Mouse (Mus musculus): Measurements from ENCODE around the gene Dmkn. TPM values are rescaled to one million over a fixed set of nuclear protein-coding genes. Genes with fewer than 3 reads are reported as not detected.
A peak's percentile ranks its signal among the peaks of the same experiment; 100 is the strongest.

The Dmkn gene
- polyA plus RNA-seq, 1 experiment from 2014 or later, result 2.4 TPM

DNA sequence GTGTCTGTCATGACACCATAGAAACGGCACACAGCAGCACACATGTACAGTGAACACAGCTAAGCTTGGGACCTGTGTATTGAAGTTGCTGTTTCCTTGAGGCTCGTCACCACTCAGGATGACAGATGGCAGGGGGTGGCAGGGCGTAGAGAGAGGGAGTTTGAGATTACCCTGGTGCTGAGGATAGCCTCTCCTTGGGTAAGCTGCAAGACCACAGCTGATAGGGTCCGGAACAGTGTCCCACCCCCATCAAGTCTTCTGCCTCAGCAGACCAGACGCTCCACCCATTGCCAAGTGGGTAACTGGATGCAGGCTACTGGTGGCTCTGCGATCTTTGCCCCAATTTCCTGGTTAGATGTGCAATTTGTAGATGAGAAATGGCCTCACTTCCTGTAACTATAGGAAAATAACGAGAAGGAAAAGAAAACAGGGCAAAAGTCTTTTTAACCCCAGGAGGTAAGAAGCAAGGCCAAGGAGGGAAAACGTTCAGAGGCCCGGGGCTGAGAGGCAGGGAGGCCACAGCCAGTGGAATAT is 48.3 kb downstream of the Dmkn start:
- 0 out of 2 replicates have a peak, but pooled peaks cover 3% of the 10 kb centered on the region for H3K4me1 ChIP-seq (ENCODE audit: insufficient read depth)
- no peak overlapping the region for H3K27ac ChIP-seq (ENCODE audit: low read depth)
- H3K27me3 ChIP-seq (ENCODE audit: insufficient read depth, low read length), result no peaks in the 10 kb centered on the region
- no peak overlapping the region for H3K9ac ChIP-seq
- no peak for ATAC-seq (ENCODE audit: insufficient read depth)
- no peak overlapping the region for H3K4me2 ChIP-seq
- no peak for TF ChIP-seq CTCF (IDR thresholded peaks at IDR 0.05; ENCODE audit: low read depth)
- no peak overlapping the region for H3K4me3 ChIP-seq (ENCODE audit: low read depth, low read length)
- no peaks in the 10 kb centered on the region for H3K36me3 ChIP-seq (ENCODE audit: insufficient read depth)
- no peak for DNase-seq
- H3K9me3 ChIP-seq (ENCODE audit: low read depth, low read length), result no peaks in the 10 kb centered on the region
- 34% methylated on average over 9 of the region's 9 CpGs for WGBS

DNA sequence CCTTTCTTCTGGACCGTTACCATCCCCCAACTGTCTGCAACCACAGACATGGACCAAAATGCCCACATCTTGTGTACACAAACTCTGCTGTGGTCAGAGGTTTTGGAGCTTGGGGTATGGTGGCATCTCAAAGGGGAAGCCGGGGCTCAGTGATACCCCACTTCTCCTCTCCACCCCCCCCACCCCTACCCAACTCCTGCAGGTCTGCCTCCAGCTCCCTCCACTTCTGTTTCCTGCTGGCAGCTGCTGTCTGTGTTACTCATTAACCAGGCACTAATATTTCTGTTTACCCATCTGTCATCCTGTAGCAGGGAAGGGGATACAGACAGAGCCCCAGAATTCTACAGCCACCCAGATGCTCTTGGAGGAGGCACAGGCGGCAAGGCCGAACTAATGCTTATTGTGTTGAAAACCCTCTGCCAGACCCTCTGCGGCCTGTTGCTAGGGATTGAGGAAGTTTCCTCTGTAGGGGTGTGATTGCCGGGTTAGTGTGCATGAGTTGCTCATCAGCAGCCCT is 48.8 kb downstream of the Dmkn start:
- WGBS, result 49% methylated on average over 6 of the region's 6 CpGs
- H3K27me3 ChIP-seq (ENCODE audit: insufficient read depth, low read length), result no peaks in the 10 kb centered on the region
- ATAC-seq (ENCODE audit: insufficient read depth) (no peak; the same call in 1 of the 2 replicates), DNase-seq (no peak)
- TF ChIP-seq CTCF (IDR thresholded peaks at IDR 0.05; ENCODE audit: low read depth), result no peak
- H3K4me1 ChIP-seq (ENCODE audit: insufficient read depth), result 0 out of 2 replicates have a peak, but pooled peaks cover 3% of the 10 kb centered on the region
- H3K27ac ChIP-seq (ENCODE audit: low read depth), result peak overlapping the region; percentile 24; the same call in 1 of the 2 replicates
- no peak overlapping the region for H3K4me2 ChIP-seq
- H3K9ac ChIP-seq, result no peak overlapping the region
- H3K4me3 ChIP-seq (ENCODE audit: low read depth, low read length), result no peak overlapping the region
- H3K9me3 ChIP-seq (ENCODE audit: low read depth, low read length), result no peaks in the 10 kb centered on the region
- H3K36me3 ChIP-seq (ENCODE audit: insufficient read depth), result no peaks in the 10 kb centered on the region

DNA sequence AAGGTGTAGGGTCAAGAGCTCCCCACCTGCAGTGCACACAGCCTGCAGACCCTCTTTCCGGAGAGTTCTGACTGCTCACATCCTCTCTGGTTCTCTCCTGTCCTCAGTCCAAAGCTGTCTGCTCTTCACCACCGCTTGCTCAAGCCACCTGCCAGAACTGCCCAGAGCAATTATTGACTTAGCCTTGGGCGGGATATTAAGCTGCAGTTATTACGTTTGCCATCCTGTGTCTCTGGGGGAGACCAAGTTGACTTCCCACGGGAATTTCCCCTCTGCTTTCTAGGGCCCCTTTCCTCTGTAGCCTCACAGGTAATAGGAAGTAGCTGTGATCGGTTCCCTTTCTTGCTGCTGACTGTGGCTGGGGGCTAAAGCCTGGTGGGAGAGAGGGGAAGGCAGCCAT is 56.6 kb downstream of the Dmkn start:
- DNase-seq, result peak; percentile 26
- H3K4me3 ChIP-seq (ENCODE audit: low read depth, low read length), result no peak overlapping the region
- H3K36me3 ChIP-seq (ENCODE audit: insufficient read depth), result no peaks in the 10 kb centered on the region
- no peaks in the 10 kb centered on the region for H3K9me3 ChIP-seq (ENCODE audit: low read depth, low read length)
- no peak overlapping the region for H3K4me2 ChIP-seq
- no peaks in the 10 kb centered on the region for H3K4me1 ChIP-seq (ENCODE audit: insufficient read depth)
- 42% methylated on average over 6 of the region's 6 CpGs for WGBS
- H3K9ac ChIP-seq, result no peak overlapping the region
- H3K27ac ChIP-seq (ENCODE audit: low read depth), result no peak overlapping the region
- H3K27me3 ChIP-seq (ENCODE audit: insufficient read depth, low read length), result no peaks in the 10 kb centered on the region
- ATAC-seq (ENCODE audit: insufficient read depth), result no peak
- TF ChIP-seq CTCF (IDR thresholded peaks at IDR 0.05; ENCODE audit: low read depth), result no peak

DNA sequence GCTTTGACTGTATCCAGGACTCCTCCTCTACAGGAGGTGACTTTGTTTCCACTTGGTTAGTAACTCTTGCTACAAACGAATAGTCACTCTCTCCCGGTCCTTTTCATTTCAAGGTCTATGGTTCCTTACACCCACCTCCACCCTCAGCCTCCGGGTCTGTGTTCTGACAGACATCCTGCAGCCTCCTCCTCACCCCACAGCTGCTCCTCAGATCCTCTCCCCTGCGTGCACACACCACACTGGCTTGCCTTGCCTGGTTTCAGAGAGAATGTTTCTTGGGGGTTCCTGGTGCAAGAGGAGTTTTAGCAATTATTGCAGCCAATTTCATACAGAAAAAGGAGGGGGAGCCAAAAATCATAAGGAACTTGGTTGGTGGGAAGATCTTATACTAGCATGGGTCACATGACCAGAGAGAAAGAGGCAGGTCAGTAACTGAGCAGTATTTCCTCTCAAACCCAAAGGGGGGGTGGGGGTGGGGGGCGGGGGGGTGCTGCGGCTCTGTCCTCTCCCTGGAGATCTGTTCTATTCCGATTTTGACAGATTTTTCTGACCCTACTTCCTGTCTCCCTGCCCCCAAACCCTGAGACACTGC is 57.4 kb downstream of the Dmkn start:
- 38% methylated on average over 7 of the region's 7 CpGs for WGBS
- no peak overlapping the region for H3K4me2 ChIP-seq
- no peak overlapping the region for H3K27ac ChIP-seq (ENCODE audit: low read depth)
- H3K4me1 ChIP-seq (ENCODE audit: insufficient read depth), result no peaks in the 10 kb centered on the region
- H3K9ac ChIP-seq, result no peak overlapping the region
- H3K27me3 ChIP-seq (ENCODE audit: insufficient read depth, low read length), result no peaks in the 10 kb centered on the region
- no peak overlapping the region for H3K4me3 ChIP-seq (ENCODE audit: low read depth, low read length)
- ATAC-seq (ENCODE audit: insufficient read depth) (no peak), DNase-seq (no peak)
- H3K36me3 ChIP-seq (ENCODE audit: insufficient read depth), result no peaks in the 10 kb centered on the region
- no peak for TF ChIP-seq CTCF (IDR thresholded peaks at IDR 0.05; ENCODE audit: low read depth)
- no peaks in the 10 kb centered on the region for H3K9me3 ChIP-seq (ENCODE audit: low read depth, low read length)

DNA sequence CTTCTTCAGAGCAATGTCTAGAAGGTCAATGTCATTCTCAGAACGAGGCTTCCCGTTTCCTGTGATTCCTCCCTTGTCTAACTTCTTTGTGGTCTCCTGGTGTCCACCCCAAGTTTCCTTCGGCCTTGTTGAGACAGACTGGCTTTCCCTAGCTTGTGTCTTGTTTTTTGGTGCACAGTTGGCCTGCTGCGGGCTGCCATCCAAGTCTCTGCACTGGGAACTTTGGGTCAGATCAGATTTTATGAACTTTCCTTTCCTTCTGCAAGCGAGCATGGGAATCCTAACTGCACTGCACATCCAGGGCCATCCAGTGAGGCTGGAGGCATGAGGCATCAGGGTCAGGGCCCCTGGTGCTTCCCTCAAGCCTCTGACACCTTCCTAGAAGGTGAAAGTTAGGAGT is 58.0 kb downstream of the Dmkn start:
- no peak overlapping the region for H3K9ac ChIP-seq
- no peaks in the 10 kb centered on the region for H3K27me3 ChIP-seq (ENCODE audit: insufficient read depth, low read length)
- H3K4me3 ChIP-seq (ENCODE audit: low read depth, low read length), result no peak overlapping the region
- H3K27ac ChIP-seq (ENCODE audit: low read depth), result no peak overlapping the region
- H3K4me1 ChIP-seq (ENCODE audit: insufficient read depth), result no peaks in the 10 kb centered on the region
- H3K4me2 ChIP-seq, result no peak overlapping the region
- H3K36me3 ChIP-seq (ENCODE audit: insufficient read depth), result no peaks in the 10 kb centered on the region
- no peaks in the 10 kb centered on the region for H3K9me3 ChIP-seq (ENCODE audit: low read depth, low read length)
- DNase-seq (no peak), ATAC-seq (ENCODE audit: insufficient read depth) (no peak)
- WGBS, result 49% methylated on average over 5 of the region's 5 CpGs
- TF ChIP-seq CTCF (IDR thresholded peaks at IDR 0.05; ENCODE audit: low read depth), result no peak

DNA sequence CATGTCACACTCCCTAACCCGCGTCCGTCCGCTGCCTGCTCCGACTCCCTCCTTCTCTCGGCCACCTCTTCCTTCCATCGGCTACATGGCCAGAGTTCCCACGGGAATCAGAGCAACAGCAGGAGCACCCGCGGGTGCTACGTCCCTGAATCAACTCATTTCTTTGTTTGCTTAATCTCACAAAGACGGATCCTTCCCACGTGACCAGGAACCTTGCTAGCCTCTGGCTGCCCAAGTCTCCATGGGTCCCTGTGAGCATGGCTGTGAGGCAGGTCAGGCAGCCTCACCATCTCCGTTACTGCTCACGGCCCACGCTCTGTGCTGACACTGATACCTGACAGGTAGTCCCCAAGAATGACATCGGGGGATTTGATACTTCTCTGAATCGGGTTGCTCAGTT is 60.1 kb downstream of the Dmkn start, which contains the start of gene Ffar2:
Gene Ffar2 (minus strand): TSS at position 101 of the 400 bp plus-strand sequence.
- DNase-seq (no peak), ATAC-seq (ENCODE audit: insufficient read depth) (no peak)
- Histone ChIP-seq H3K4me2 (no peak within 1 kb of the TSS), H3K4me3 (ENCODE audit: low read depth, low read length) (no peak within 1 kb of the TSS), H3K36me3 (ENCODE audit: insufficient read depth) (no peaks in the 10 kb centered on the region), H3K9me3 (ENCODE audit: low read depth, low read length) (no peaks in the 10 kb centered on the region), H3K27ac (ENCODE audit: low read depth) (no peak within 1 kb of the TSS), H3K4me1 (ENCODE audit: insufficient read depth) (no peaks in the 10 kb centered on the region), H3K9ac (no peak within 1 kb of the TSS), H3K27me3 (ENCODE audit: insufficient read depth, low read length) (no peaks in the 10 kb centered on the region)
- no peak for TF ChIP-seq CTCF (IDR thresholded peaks at IDR 0.05; ENCODE audit: low read depth)
- WGBS, result 80% methylated on average over 18 of the region's 18 CpGs

DNA sequence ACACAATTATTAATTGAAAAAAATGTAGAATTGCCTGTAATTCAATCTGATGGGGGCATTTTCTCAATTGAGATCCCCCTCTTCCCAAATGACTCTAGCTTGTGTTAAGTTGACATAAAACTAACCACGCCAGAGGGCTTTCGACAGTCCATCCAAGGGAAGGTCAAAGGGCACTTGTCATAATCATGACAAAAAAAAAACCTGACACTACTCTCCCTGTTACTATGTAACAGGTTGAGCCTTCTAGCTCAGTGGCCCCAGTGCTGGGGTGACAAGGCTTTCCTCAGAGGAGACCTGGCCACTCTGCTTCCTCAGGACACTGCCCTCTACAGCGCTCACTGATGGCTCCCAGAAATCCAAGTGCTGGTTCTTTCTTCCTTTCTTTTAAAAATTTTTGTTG is 60.8 kb downstream of the Dmkn start:
- no peak for TF ChIP-seq CTCF (IDR thresholded peaks at IDR 0.05; ENCODE audit: low read depth)
- H3K9ac ChIP-seq, result no peak overlapping the region
- H3K4me1 ChIP-seq (ENCODE audit: insufficient read depth), result no peaks in the 10 kb centered on the region
- H3K9me3 ChIP-seq (ENCODE audit: low read depth, low read length), result no peaks in the 10 kb centered on the region
- DNase-seq (no peak), ATAC-seq (ENCODE audit: insufficient read depth) (no peak)
- no peak overlapping the region for H3K4me3 ChIP-seq (ENCODE audit: low read depth, low read length)
- H3K27ac ChIP-seq (ENCODE audit: low read depth), result no peak overlapping the region
- no peaks in the 10 kb centered on the region for H3K27me3 ChIP-seq (ENCODE audit: insufficient read depth, low read length)
- H3K4me2 ChIP-seq, result no peak overlapping the region
- 81% methylated on average over 3 of the region's 3 CpGs for WGBS
- H3K36me3 ChIP-seq (ENCODE audit: insufficient read depth), result no peaks in the 10 kb centered on the region
